In genomic region chr9:105933816-105934215, GRCm38 (mm10) we compare ENCODE assay signal across 25 mouse cellular contexts. TPM values are rescaled to one million over a fixed set of nuclear protein-coding genes. Genes with fewer than 3 reads are reported as not detected.
DNase-seq lines count a peak whose midpoint lies in the region; ATAC-seq and TF ChIP-seq lines count a peak whose summit lies in the region.
"Had no signal": no experiment of that assay in that cellular context is flagged by ENCODE, and none has a peak within 500 bp of the region (broad histone marks: within the 10 kb centered on the region; RNA-seq: fewer than 3 reads in every experiment).

No protein-coding gene starts in this region.

- no peaks in the 10 kb centered on the region for H3K9me3 ChIP-seq in kidney, postnatal 0 days (replicated peaks; ENCODE audit: low read length)
- H3K9me3 ChIP-seq: embryonic facial prominence, embryonic 13.5 days; forebrain, embryonic 10.5 days; forebrain, embryonic 13.5 days; hindbrain, embryonic 10.5 days; hindbrain, embryonic 13.5 days had no signal

- no peak for ATAC-seq in kidney, postnatal 0 days (replicated peaks; ENCODE audit: low FRiP score, low read depth)
- ATAC-seq: activated CD4-positive, CD25-positive, alpha-beta regulatory T cell, adult 4 months; forebrain, embryonic 13.5 days; forebrain, embryonic 16.5 days; hindbrain, embryonic 16.5 days had no signal

- H3K27me3 ChIP-seq in kidney, postnatal 0 days (ENCODE audit: insufficient read depth, low read length), result no peaks in the 10 kb centered on the region
- H3K27me3 ChIP-seq: forebrain, embryonic 13.5 days; hindbrain, embryonic 13.5 days had no signal

- no peak for TF ChIP-seq CTCF in kidney, postnatal 0 days (IDR thresholded peaks at IDR 0.05; ENCODE audit: low read depth)

- H3K36me3 ChIP-seq in kidney, postnatal 0 days (ENCODE audit: insufficient read depth, low read length), result no peaks in the 10 kb centered on the region
- H3K36me3 ChIP-seq: embryonic facial prominence, embryonic 13.5 days; forebrain, embryonic 10.5 days; hindbrain, embryonic 10.5 days; hindbrain, embryonic 13.5 days had no signal

- H3K9ac ChIP-seq in kidney, postnatal 0 days (ENCODE audit: low read depth, low read length), result no peak overlapping the region
- H3K9ac ChIP-seq: embryonic facial prominence, embryonic 13.5 days; forebrain, embryonic 13.5 days; hindbrain, embryonic 13.5 days had no signal

- H3K4me2 ChIP-seq in kidney, postnatal 0 days (ENCODE audit: low read length), result no peak overlapping the region
- H3K4me2 ChIP-seq: embryonic facial prominence, embryonic 13.5 days; forebrain, embryonic 13.5 days; heart, embryonic 11.5 days; hindbrain, embryonic 13.5 days had no signal

- WGBS in kidney, postnatal 0 days, result 36% methylated on average over 6 of the region's 6 CpGs

- H3K4me3 ChIP-seq in kidney, postnatal 0 days (replicated peaks; ENCODE audit: low read depth, low read length), result no peak overlapping the region
- H3K4me3 ChIP-seq: embryonic facial prominence, embryonic 13.5 days; erythroblast, embryonic 14.5 days; forebrain, embryonic 10.5 days; forebrain, embryonic 13.5 days; hindbrain, embryonic 10.5 days; hindbrain, embryonic 13.5 days had no signal

- no peak overlapping the region for H3K27ac ChIP-seq in kidney, postnatal 0 days
- H3K27ac ChIP-seq: embryonic facial prominence, embryonic 13.5 days; forebrain, embryonic 10.5 days; forebrain, embryonic 13.5 days; hindbrain, embryonic 10.5 days; hindbrain, embryonic 13.5 days had no signal

- peak; percentile 25 for DNase-seq in embryo, embryonic 10.5 days (ENCODE audit: low spot score)
- DNase-seq in embryo, embryonic 10 days (ENCODE audit: low spot score), result no peak
- DNase-seq in kidney, postnatal 0 days (ENCODE audit: low spot score), result peak; percentile 2
- no peak for DNase-seq in kidney, postnatal 25 days
- peak; percentile 34 to 54 for DNase-seq in kidney, postnatal 4 days
- DNase-seq in kidney, adult 8-10 months, result no peak
- DNase-seq: adrenal gland, adult 8-10 months; adrenal gland, postnatal 25 days; cerebellum, adult 11-12 months; cerebellum, adult 8-10 months; cerebellum, postnatal 10 days; cerebellum, postnatal 36 days; gastrocnemius, postnatal 10 days; gastrocnemius, postnatal 36 days; heart, postnatal 36 days had no signal

- H3K4me1 ChIP-seq in kidney, postnatal 0 days (replicated peaks; ENCODE audit: insufficient read depth, low read length), result no peaks in the 10 kb centered on the region
- H3K4me1 ChIP-seq: embryonic facial prominence, embryonic 13.5 days; forebrain, embryonic 10.5 days; hindbrain, embryonic 13.5 days had no signal

RNA-seq across cellular contexts. Expression of gene Col6a5, which starts 26.6 kb away (rescaled TPM):
- polyA plus RNA-seq in kidney, postnatal 0 days (2015; fragmentation: Nextera tagmentation; extraction: Ambion mirVana), result 0.09 and 0.16 TPM in 2 replicates
- polyA plus RNA-seq: activated CD4-positive, CD25-positive, alpha-beta regulatory T cell, adult 4 months; erythroblast, embryonic 14.5 days; forebrain, embryonic 10.5 days; heart, embryonic 11.5 days; hindbrain, embryonic 13.5 days had no signal

Comparison
In these comparisons a context has a peak if more than half of its experiments do, and no peak if none do; other contexts are left out.
1. DNase-seq: peak in embryo, embryonic 10.5 days (single experiment), kidney, postnatal 0 days (single experiment) and kidney, postnatal 4 days (2 of 2); none in embryo, embryonic 10 days (single experiment), kidney, postnatal 25 days (0 of 2) and kidney, adult 8-10 months (0 of 2).